Mouse (Mus musculus) kidney, adult 2 months (tissue): ENCODE data around the gene Mapkapk5.

Experiments used
- CTCF ChIP-seq: fragments of 200-500 bp; conservative IDR thresholded peaks from 2 replicates; pipeline ENCODE4 v1.5.1; 2011; ENCODE audit warnings: low read depth, mild to moderate bottlenecking, control low read depth, low read length, moderate library complexity, mixed read lengths; ENCODE audit not compliant: insufficient read depth, insufficient read length
- POLR2A ChIP-seq: fragments of 200-500 bp; IDR thresholded peaks from one replicate; pipeline ENCODE4 v1.6.1; 2011; ENCODE audit warnings: low read depth, low read length, control low read depth

GRCm38 (mm10) chr5:121525774-121526450 is 19.8 kb downstream of the Mapkapk5 start:
- no peak for TF ChIP-seq POLR2A
- no peak for TF ChIP-seq CTCF
